Mouse (Mus musculus) urinary bladder, postnatal 14 days (tissue): ENCODE measurements around the gene Tmem92.
"Not testable (repeated sequence)": the region's sequence is repeated elsewhere in the genome, so short reads cannot be mapped to it uniquely, and the experiment has no call there.

Experiments used
- DNase-seq: peaks from one replicate; pipeline ENCODE4 v3.0.0; 2021; ENCODE audit warnings: low spot score

Gene Tmem92

GRCm38 (mm10) chr11:94782603-94783002 lies at the start of gene Tmem92:
Tmem92 (minus strand) TSS chr11:94782703.
- DNase-seq, result no peak

- DNase-seq, result no peak
Observed at GRCm38 (mm10) chr11:94828966-94829365, 46.5 kb upstream of the Tmem92 start.

GRCm38 (mm10) chr11:94819427-94819826 lies 36.9 kb upstream of the Tmem92 start:
- not testable (repeated sequence) for DNase-seq

GRCm38 (mm10) chr11:94818946-94819345 lies 36.4 kb upstream of the Tmem92 start:
- not testable (repeated sequence) for DNase-seq

- DNase-seq, result not testable (repeated sequence)
Observed at GRCm38 (mm10) chr11:94811537-94811936, 29.0 kb upstream of the Tmem92 start.

- no peak for DNase-seq
Observed at GRCm38 (mm10) chr11:94791700-94792099, 9.2 kb upstream of the Tmem92 start.

- peak; percentile 81 for DNase-seq
Observed at GRCm38 (mm10) chr11:94785247-94785646, 2.7 kb upstream of the Tmem92 start.

GRCm38 (mm10) chr11:94774887-94775497 lies 7.5 kb downstream of the Tmem92 start:
- no peak for DNase-seq

GRCm38 (mm10) chr11:94773851-94774250 lies 8.7 kb downstream of the Tmem92 start:
- no peak for DNase-seq

GRCm38 (mm10) chr11:94772363-94773055 lies 10.0 kb downstream of the Tmem92 start:
- DNase-seq, result no peak

- no peak for DNase-seq
Observed at GRCm38 (mm10) chr11:94767241-94767640, 15.3 kb downstream of the Tmem92 start.

GRCm38 (mm10) chr11:94762775-94763174 lies 19.7 kb downstream of the Tmem92 start:
- DNase-seq, result no peak

GRCm38 (mm10) chr11:94762281-94762680 lies 20.2 kb downstream of the Tmem92 start:
- DNase-seq, result no peak

- no peak for DNase-seq
Observed at GRCm38 (mm10) chr11:94760799-94761198, 21.7 kb downstream of the Tmem92 start.

GRCm38 (mm10) chr11:94760364-94760763 lies 22.1 kb downstream of the Tmem92 start:
- no peak for DNase-seq

GRCm38 (mm10) chr11:94759916-94760315 lies 22.6 kb downstream of the Tmem92 start:
- no peak for DNase-seq

GRCm38 (mm10) chr11:94752946-94753713 lies 29.4 kb downstream of the Tmem92 start:
- DNase-seq, result peak; percentile 46

GRCm38 (mm10) chr11:94741732-94742272 lies 40.7 kb downstream of the Tmem92 start, which contains the start of gene Cdc34b:
Cdc34b (plus strand) TSS chr11:94741782.
- no peak for DNase-seq

GRCm38 (mm10) chr11:94735746-94736145 lies 46.8 kb downstream of the Tmem92 start:
- no peak for DNase-seq

- peak; percentile 47 for DNase-seq
Observed at GRCm38 (mm10) chr11:94732773-94733172, 49.7 kb downstream of the Tmem92 start.

GRCm38 (mm10) chr11:94731229-94731628 lies 51.3 kb downstream of the Tmem92 start:
- DNase-seq, result no peak

GRCm38 (mm10) chr11:94730261-94730660 lies 52.2 kb downstream of the Tmem92 start:
- peak; percentile 79 for DNase-seq

GRCm38 (mm10) chr11:94729565-94729964 lies 52.9 kb downstream of the Tmem92 start:
- no peak for DNase-seq
